Mouse (Mus musculus) bone marrow, adult 2 months (tissue): ENCODE data around the gene Ankrd44. TPM values are rescaled to one million over a fixed set of nuclear protein-coding genes. Genes with fewer than 3 reads are reported as not detected.

Source experiments
- H3K27ac ChIP-seq: fragments of 200-500 bp; 2 replicates; pipeline ENCODE4 v1.5.1; 2012; ENCODE audit warnings: low read depth, mild to moderate bottlenecking, control low read depth, inconsistent platforms, low read length; ENCODE audit not compliant: control insufficient read depth, poor library complexity, insufficient read depth
- H3K4me1 ChIP-seq: fragments of 200-500 bp; 2 replicates; pipeline ENCODE4 v1.6.1; 2011; ENCODE audit warnings: low read length; ENCODE audit not compliant: control insufficient read depth, insufficient read depth
- H3K4me3 ChIP-seq: fragments of 200-500 bp; replicated peaks from 2 replicates; pipeline ENCODE3; 2011; ENCODE audit warnings: mild to moderate bottlenecking, low read depth, low read length, control low read depth; ENCODE audit not compliant: control insufficient read depth
- CTCF ChIP-seq: fragments of 200-500 bp; IDR thresholded peaks from 2 replicates; pipeline ENCODE4 v1.5.1; 2011; ENCODE audit warnings: low read length, control low read depth; ENCODE audit not compliant: control insufficient read depth, insufficient read depth
- POLR2A ChIP-seq: fragments of 200-500 bp; IDR thresholded peaks from 2 replicates; pipeline ENCODE4 v1.6.1; 2011; ENCODE audit warnings: low read depth, mild to moderate bottlenecking, control low read depth, low read length, borderline replicate concordance; ENCODE audit not compliant: control insufficient read depth
- WGBS: fragments of 180-500 bp; shearing (Covaris S2); methylation state at CpG from one replicate; pipeline ENCODE4 v1.1.7; 2018; 5-methylcytosine and 5-hydroxymethylcytosine counted together
- polyA plus RNA-seq: library from polyadenylated mRNA; stranded (reverse); fragments of >200 nt; gene quantifications from 2 replicates; pipeline ENCODE4 v1.2.4, GENCODE M21; 2011; ENCODE audit warnings: low replicate concordance; ENCODE audit not compliant: missing spikeins, insufficient read depth, insufficient read length

Gene Ankrd44
- polyA plus RNA-seq, 1 experiment, result 47.3 TPM

GRCm38 (mm10) chr1:54871321-54871720 lies 54.9 kb downstream of the Ankrd44 start:
- H3K4me3 ChIP-seq, result no peak overlapping the region
- H3K27ac ChIP-seq, result no peak overlapping the region; the same call in 1 of the 2 replicates
- peaks cover 7% of the 10 kb centered on the region for H3K4me1 ChIP-seq
- WGBS, result 2% methylated on average over 1 of the region's 1 CpGs
- TF ChIP-seq POLR2A, result no peak
- no peak for TF ChIP-seq CTCF

GRCm38 (mm10) chr1:54870634-54871033 lies 55.6 kb downstream of the Ankrd44 start:
- TF ChIP-seq POLR2A, result no peak
- no peak for TF ChIP-seq CTCF
- H3K4me1 ChIP-seq, result peaks cover 9% of the 10 kb centered on the region
- WGBS, result 18% methylated on average over 2 of the region's 2 CpGs
- no peak overlapping the region for H3K4me3 ChIP-seq
- peak overlapping the region; percentile 34; the same call in 1 of the 2 replicates for H3K27ac ChIP-seq

GRCm38 (mm10) chr1:54867226-54867625 lies 59.0 kb downstream of the Ankrd44 start:
- Histone ChIP-seq H3K27ac (no peak overlapping the region), H3K4me3 (no peak overlapping the region), H3K4me1 (peaks cover 10% of the 10 kb centered on the region)
- WGBS, result 60% methylated on average over 4 of the region's 4 CpGs
- TF ChIP-seq CTCF, result no peak
- no peak for TF ChIP-seq POLR2A

- TF ChIP-seq CTCF (no peak), POLR2A (no peak)
- Histone ChIP-seq H3K4me3 (no peak overlapping the region), H3K27ac (peak overlapping the region; percentile 53; the same call in 1 of the 2 replicates), H3K4me1 (peaks cover 11% of the 10 kb centered on the region)
- WGBS, result 60% methylated on average over 3 of the region's 3 CpGs
Observed at GRCm38 (mm10) chr1:54866131-54866530, 60.1 kb downstream of the Ankrd44 start.

- Histone ChIP-seq H3K4me1 (peaks cover 7% of the 10 kb centered on the region; the same call in 1 of the 2 replicates), H3K27ac (peak overlapping the region; percentile 11; the same call in 1 of the 2 replicates), H3K4me3 (no peak overlapping the region)
- TF ChIP-seq POLR2A (no peak), CTCF (no peak)
- 32% methylated on average over 7 of the region's 7 CpGs for WGBS
Observed at GRCm38 (mm10) chr1:54864928-54865652, 61.1 kb downstream of the Ankrd44 start.

GRCm38 (mm10) chr1:54860361-54860760 lies 65.8 kb downstream of the Ankrd44 start:
- TF ChIP-seq POLR2A (no peak), CTCF (no peak)
- 28% methylated on average over 5 of the region's 5 CpGs for WGBS
- Histone ChIP-seq H3K4me3 (no peak overlapping the region), H3K27ac (no peak overlapping the region), H3K4me1 (peaks cover 4% of the 10 kb centered on the region; the same call in 1 of the 2 replicates)

GRCm38 (mm10) chr1:54859876-54860275 lies 66.3 kb downstream of the Ankrd44 start:
- TF ChIP-seq POLR2A (no peak), CTCF (no peak)
- no peak overlapping the region for H3K4me3 ChIP-seq
- H3K27ac ChIP-seq, result no peak overlapping the region
- H3K4me1 ChIP-seq, result peaks cover 3% of the 10 kb centered on the region; the same call in 1 of the 2 replicates

- WGBS, result 87% methylated on average over 2 of the region's 2 CpGs
- no peak overlapping the region for H3K4me3 ChIP-seq
- H3K4me1 ChIP-seq, result peaks cover 3% of the 10 kb centered on the region; the same call in 1 of the 2 replicates
- H3K27ac ChIP-seq, result no peak overlapping the region
- TF ChIP-seq CTCF (no peak), POLR2A (no peak)
Observed at GRCm38 (mm10) chr1:54858898-54859297, 67.3 kb downstream of the Ankrd44 start.

GRCm38 (mm10) chr1:54856502-54856901 lies 69.7 kb downstream of the Ankrd44 start:
- H3K4me1 ChIP-seq, result no peaks in the 10 kb centered on the region; the same call in 1 of the 2 replicates
- H3K4me3 ChIP-seq, result no peak overlapping the region
- TF ChIP-seq CTCF, result no peak
- no peak for TF ChIP-seq POLR2A
- 87% methylated on average over 7 of the region's 7 CpGs for WGBS
- H3K27ac ChIP-seq, result no peak overlapping the region
